Mouse (Mus musculus) embryonic stem cell, embryonic (primary cell): Measurements from ENCODE around the gene H3f3b.

Experiments
- CTCF ChIA-PET, 4 experiments: fragments of 300-600 bp in 2 of 4; fragments of 350-600 bp in 2 of 4; sonication (Branson Sonifier 250); formaldehyde crosslinking; loops; one replicate each; lab custom pipeline; 2022; ENCODE audit warnings: inconsistent platforms in 2 of 4; lab: Charles Lee
- POLR2A ChIA-PET, 4 experiments: fragments of 300-600 bp in 2 of 4; fragments of 350-600 bp in 2 of 4; sonication (Branson Sonifier 250); formaldehyde crosslinking; loops; one replicate each; lab custom pipeline; 2022; ENCODE audit warnings: antibody characterized with exemption in 4 of 4, inconsistent platforms in 1 of 4; lab: Charles Lee

Gene H3f3b

GRCm38 (mm10) chr11:116004840-116005700 lies 22.7 kb downstream of the H3f3b start:
- ChIA-PET POLR2A (interaction anchor here (0.6 to 13.1 kb wide), 42 partner anchors 8 to 392 kb away, joined by 3 to 392 read pairs (median 4); partner anchors contain the start of genes Galk1 (in 2 of the 4), Itgb4 (in 1 of the 4), Mif4gd (in 1 of the 4) and Recql5 (in 1 of the 4)), CTCF (interaction anchor here (0.6 to 2.7 kb wide), 34 partner anchors 8 to 605 kb away, joined by 3 to 10 read pairs (median 4); partner anchors contain the start of genes Galk1 (in 1 of the 4), Itgb4 (in 1 of the 4), Mrpl38 (in 1 of the 4) and Myo15b (in 1 of the 4))

- POLR2A ChIA-PET = interaction anchor here (0.5 to 13.1 kb wide), 35 partner anchors 8 to 391 kb away, joined by 3 to 392 read pairs (median 4); partner anchors contain the start of genes Galk1 (in 2 of the 4), Itgb4 (in 1 of the 4), Mif4gd (in 1 of the 4) and Recql5 (in 1 of the 4)
- CTCF ChIA-PET = interaction anchor here (0.6 to 2.7 kb wide), 31 partner anchors 8 to 453 kb away, joined by 3 to 10 read pairs (median 4); partner anchors contain the start of genes Galk1 (in 1 of the 4), Itgb4 (in 1 of the 4), Mrpl38 (in 1 of the 4) and Myo15b (in 1 of the 4)
Measured at GRCm38 (mm10) chr11:116004186-116004823, 23.5 kb downstream of the H3f3b start.

DNA sequence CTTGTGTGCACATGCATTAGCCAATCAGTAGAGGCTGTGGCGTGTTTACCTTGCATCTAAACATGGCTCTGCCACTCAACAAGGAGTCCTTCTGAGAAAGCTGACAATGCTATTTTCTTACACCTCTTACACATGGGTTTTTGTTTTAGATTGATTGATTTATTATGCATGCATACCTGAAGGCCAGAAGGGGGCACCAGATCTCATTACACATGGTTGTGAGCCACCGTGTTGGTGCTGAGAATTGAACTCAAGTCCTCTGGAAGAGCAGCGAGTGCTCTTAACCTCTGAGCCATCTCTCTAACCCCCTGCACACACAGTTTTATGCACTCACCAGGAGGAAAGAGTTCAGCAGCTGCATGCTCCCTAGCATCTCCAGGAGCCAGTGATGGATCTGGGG lies 24.9 kb downstream of the H3f3b start:
- CTCF ChIA-PET = interaction anchor here in 2 of 4 experiments (1.5 to 2.7 kb wide), 2 partner anchors 10 to 15 kb away, joined by 5 to 10 read pairs; partner anchors contain the start of gene Galk1 (in 1 of the 2)

DNA sequence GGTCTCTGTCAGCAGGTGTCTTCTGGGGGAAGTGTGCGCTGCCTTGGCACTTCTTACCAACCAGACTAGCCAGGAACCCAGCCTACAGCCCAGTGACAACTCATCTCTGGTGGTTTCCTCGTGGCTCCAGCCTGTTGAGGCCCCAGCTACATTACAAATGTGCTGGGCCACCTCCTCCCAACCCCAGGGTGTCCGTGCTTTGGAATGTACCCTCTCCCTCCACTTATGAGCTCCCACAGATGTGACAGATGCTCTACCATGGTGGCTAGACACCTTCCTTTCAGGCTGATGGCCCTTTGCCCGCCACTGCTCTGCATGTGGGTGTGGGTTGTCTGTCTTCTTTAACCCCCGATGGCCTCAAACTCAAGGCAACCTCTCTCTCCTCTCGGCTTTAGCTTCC lies 26.0 kb downstream of the H3f3b start:
- CTCF ChIA-PET = interaction anchor here (0.5 to 3.0 kb wide), 10 partner anchors 9 to 103 kb away, joined by 3 to 19 read pairs (median 4); partner anchors contain the start of gene Itgb4 (in 1 of the 4)
- POLR2A ChIA-PET = interaction anchor here in 2 of 4 experiments (0.5 to 10.1 kb wide), 9 partner anchors 9 to 137 kb away, joined by 3 to 145 read pairs (median 4); partner anchors contain the start of genes Galk1 (in 1 of the 2) and Mrpl38 (in 1 of the 2)

More for the DNA sequence above, 24.9 kb downstream of the H3f3b start:
- POLR2A ChIA-PET = interaction anchor here in 3 of 4 experiments (0.6 to 10.1 kb wide), 7 partner anchors 9 to 135 kb away, joined by 3 to 145 read pairs (median 4); partner anchors contain the start of genes Galk1 (in 2 of the 3) and Mrpl38 (in 1 of the 3)

DNA sequence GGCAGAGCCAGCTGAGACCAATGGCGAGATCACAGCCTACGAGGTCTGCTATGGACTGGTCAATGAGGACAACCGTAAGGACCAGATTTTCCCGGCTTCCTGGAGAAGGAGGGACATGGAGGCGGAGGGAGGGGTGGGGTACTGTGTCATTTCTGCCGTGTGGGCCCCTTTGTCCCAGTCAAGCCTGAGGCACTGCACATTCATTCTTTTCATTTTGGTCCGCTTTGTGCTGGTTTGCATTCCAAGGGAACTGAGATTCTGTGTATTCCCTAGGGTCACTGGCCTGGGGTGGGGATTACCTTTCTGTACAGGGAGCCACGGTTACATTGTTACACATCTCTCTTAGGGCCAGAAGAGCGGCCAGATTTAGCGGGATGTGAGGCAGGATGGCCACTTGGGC lies 27.2 kb downstream of the H3f3b start:
- CTCF ChIA-PET = interaction anchor here (0.5 to 3.2 kb wide), 25 partner anchors 9 to 278 kb away, joined by 3 to 60 read pairs (median 5); partner anchors contain the start of genes Itgb4 (in 2 of the 4), Galk1 (in 1 of the 4) and Recql5 (in 1 of the 4)
- POLR2A ChIA-PET = interaction anchor here in 3 of 4 experiments (0.6 to 10.1 kb wide), 21 partner anchors 9 to 277 kb away, joined by 3 to 145 read pairs (median 5); partner anchors contain the start of genes Recql5 (in 2 of the 3), Galk1 (in 1 of the 3) and Sap30bp (in 1 of the 3)

DNA sequence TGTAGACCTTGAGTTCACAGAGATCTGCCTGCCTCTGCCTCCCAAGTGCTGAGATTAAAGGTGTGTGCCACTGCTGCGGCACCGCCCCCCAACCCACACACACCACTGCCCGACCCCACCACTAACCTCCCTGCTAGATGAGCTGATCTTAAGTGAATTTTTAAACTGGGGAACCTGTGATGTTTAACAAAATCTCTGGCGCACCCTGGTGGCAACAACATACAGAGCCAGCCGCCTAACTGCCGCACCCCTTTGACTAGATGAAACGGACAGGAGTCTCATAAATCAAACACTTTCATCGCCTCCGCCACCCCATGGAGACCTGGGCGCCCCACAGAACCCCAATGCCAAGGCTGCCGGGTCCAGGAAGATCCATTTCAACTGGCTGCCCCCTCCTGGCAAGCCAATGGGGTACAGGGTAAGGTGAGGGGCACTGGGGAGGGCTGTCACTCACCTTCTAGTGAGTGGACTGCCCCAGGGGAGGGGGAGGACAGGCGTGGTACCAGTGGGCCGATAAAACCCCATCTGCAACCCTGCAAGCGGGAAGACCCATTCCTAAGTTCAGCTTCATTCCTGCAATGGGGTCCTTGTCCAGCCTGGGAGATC lies 28.1 kb downstream of the H3f3b start:
- CTCF ChIA-PET = interaction anchor here (0.5 to 3.2 kb wide), 55 partner anchors 8 to 1320 kb away, joined by 3 to 60 read pairs (median 4); partner anchors contain the start of genes Galk1 (in 1 of the 4), Itgb4 (in 1 of the 4), Mif4gd (in 1 of the 4) and Myo15b (in 1 of the 4)
- POLR2A ChIA-PET = interaction anchor here (0.5 to 10.1 kb wide), 39 partner anchors 9 to 689 kb away, joined by 3 to 145 read pairs (median 4); partner anchors contain the start of genes Galk1 (in 2 of the 4), Itgb4 (in 1 of the 4), Recql5 (in 1 of the 4) and Sap30bp (in 1 of the 4)

DNA sequence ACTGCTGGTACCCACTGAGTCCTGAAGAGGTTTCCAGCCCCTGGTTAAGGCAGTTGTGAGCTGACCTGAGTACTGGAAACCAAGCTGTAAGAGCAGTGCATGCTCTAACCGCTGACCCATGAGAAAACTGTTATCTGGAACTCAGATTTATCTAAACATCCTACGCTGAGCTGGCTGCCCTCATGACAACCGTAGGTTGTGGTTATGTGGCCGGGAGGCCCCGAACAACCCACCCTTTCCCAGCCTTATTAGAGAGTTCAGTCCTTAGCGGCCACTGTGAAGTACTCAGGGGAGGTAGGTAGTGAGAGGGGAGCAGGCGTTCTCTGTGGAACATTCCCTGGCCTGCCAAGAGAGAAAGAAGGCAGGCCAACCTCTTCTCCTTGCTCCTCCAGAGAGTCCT lies 28.7 kb downstream of the H3f3b start:
- POLR2A ChIA-PET = interaction anchor here (0.5 to 10.1 kb wide), 29 partner anchors 9 to 119 kb away, joined by 3 to 145 read pairs (median 6); partner anchors contain the start of genes Galk1 (in 2 of the 4), Itgb4 (in 1 of the 4), Recql5 (in 1 of the 4) and Sap30bp (in 1 of the 4)
- CTCF ChIA-PET = interaction anchor here (0.6 to 3.2 kb wide), 46 partner anchors 8 to 1321 kb away, joined by 3 to 60 read pairs (median 4); partner anchors contain the start of genes Galk1 (in 1 of the 4), Itgb4 (in 1 of the 4), Mif4gd (in 1 of the 4) and Myo15b (in 1 of the 4)

DNA sequence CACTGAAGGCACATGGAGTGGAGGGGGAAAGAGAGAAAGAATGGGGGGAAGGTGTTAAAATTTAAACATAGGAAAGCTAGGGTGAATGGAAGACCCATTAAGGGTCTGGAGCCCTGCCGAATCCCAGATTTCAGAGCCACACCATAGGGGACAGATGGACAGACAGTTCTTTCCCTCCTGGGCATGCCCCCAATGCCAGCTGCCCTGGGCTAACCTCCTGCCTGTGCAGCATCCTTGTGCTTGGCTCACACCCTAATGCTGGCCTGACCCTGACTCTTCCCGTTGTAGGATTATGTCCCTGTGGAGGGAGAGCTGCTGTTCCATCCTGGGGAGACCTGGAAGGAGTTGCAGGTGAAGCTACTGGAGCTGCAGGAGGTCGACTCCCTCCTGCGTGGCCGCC lies 30.1 kb downstream of the H3f3b start:
- ChIA-PET POLR2A (interaction anchor here in 1 of 4 experiments (0.7 to 10.1 kb wide), 4 partner anchors 15 to 461 kb away, joined by 3 to 145 read pairs (median 3); partner anchors contain the start of genes Galk1 and Sumo2), CTCF (interaction anchor here in 1 of 4 experiments (0.7 to 3.2 kb wide), 2 partner anchors 11 to 57 kb away, joined by 3 to 60 read pairs; no protein-coding TSS in a partner anchor)

DNA sequence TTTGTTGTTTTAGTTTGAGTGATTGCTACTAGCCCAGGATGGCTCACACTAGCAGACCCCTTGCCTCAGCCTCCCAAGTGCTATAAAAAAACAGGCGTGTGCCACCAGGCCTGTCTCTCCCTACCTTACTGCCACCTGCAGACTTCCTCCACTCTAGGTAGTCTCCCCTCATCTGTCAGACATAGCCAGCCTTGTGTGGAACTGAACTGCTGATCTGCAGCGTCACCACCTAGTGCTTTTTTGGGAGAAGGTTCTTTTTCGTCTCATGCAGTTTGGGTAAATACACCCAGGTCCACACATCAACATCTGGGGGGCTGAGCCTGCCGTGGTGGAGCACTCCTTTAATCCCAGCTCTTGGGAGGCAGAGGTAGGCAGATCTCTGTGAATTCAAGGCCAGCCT lies 30.7 kb downstream of the H3f3b start:
- ChIA-PET CTCF (interaction anchor here in 2 of 4 experiments (1.0 to 1.2 kb wide), 2 partner anchors 57 to 98 kb away, joined by 3 to 4 read pairs; no protein-coding TSS in a partner anchor), POLR2A (interaction anchor here in 3 of 4 experiments (0.6 to 10.1 kb wide), 5 partner anchors 11 to 461 kb away, joined by 3 to 145 read pairs (median 3); partner anchors contain the start of gene Sumo2 (in 1 of the 3))

DNA sequence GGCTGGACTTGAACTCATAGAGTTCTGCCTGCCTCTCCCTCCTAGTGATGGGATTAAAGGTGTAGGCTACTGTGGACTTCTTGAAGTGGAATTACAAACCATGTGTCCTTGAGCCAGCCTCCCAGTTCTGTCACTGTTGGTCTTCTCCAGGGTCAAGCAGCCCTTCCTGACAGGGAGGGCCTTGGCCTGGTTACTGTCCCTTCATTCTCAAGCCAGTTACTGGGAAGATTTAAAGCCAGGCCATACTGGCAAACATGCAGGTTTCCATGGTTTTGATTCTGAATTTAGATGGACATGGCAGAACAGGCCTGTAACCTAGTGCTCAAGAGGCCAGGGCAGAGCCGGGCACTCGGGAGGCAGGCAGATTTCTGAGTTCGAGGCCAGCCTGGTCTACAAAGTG lies 32.5 kb downstream of the H3f3b start:
- POLR2A ChIA-PET = interaction anchor here in 1 of 4 experiments (1.0 kb wide), 1 partner anchor 17 kb away, joined by 3 read pairs; the partner anchor contains the start of gene Galk1

DNA sequence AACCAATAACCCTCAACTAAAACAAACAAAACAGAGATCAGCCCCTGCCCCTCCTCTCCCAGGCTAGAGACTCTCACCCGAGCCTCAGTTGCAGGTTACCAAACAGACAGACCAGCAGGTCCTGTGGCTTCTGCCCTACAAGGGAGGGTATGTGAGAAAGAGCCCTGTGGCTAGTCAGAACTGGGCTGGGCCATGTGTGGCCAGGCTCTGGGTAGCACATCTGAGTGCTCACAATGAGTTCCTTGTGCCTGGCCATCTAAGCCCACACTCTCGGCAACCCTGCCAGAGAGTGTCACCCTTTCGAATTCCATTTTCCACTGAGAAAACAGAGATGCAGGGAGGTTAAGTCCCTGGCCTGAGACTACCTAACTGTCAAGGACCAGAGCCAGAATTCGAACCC lies 35.7 kb downstream of the H3f3b start:
- POLR2A ChIA-PET = interaction anchor here in 2 of 4 experiments (0.6 to 2.2 kb wide), 8 partner anchors 9 to 47 kb away, joined by 3 to 7 read pairs (median 4); partner anchors contain the start of gene Itgb4 (in 1 of the 2)
- CTCF ChIA-PET = interaction anchor here in 3 of 4 experiments (0.9 to 1.4 kb wide), 6 partner anchors 8 to 52 kb away, joined by 3 to 6 read pairs (median 3); partner anchors contain the start of gene Itgb4 (in 1 of the 3)

More for the DNA sequence above, 32.5 kb downstream of the H3f3b start:
- CTCF ChIA-PET = no interaction called here

DNA sequence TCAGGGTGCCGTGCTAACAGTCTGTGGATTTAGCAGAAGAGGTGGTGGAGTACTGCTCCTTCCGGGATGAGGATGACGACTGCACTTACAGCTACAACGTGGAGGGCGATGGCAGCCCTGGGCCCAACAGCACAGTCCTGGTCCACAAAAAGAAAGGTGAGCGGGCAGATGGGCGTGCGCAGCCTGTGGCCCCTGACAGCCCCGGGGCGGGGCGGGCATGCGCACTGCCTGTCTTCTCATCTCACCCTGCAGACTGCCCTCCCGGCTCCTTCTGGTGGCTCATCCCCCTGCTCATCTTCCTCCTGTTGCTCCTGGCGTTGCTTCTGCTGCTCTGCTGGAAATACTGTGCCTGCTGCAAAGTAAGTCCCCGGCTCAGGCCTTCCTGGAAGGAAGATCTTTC lies 38.1 kb downstream of the H3f3b start:
- POLR2A ChIA-PET = interaction anchor here in 2 of 4 experiments (0.6 to 3.6 kb wide), 23 partner anchors 9 to 1029 kb away, joined by 3 to 20 read pairs (median 5); partner anchors contain the start of genes Galk1 (in 1 of the 2) and Itgb4 (in 1 of the 2)

GRCm38 (mm10) chr11:115983291-115983690 lies 44.5 kb downstream of the H3f3b start:
- CTCF ChIA-PET = interaction anchor here in 1 of 4 experiments (1.1 kb wide), 1 partner anchor 43 kb away, joined by 3 read pairs; no protein-coding TSS in a partner anchor
- POLR2A ChIA-PET = interaction anchor here in 3 of 4 experiments (0.6 to 1.3 kb wide), 9 partner anchors 9 to 615 kb away, joined by 3 to 6 read pairs (median 4); partner anchors contain the start of gene Itgb4 (in 1 of the 3)

More for the DNA sequence above, 38.1 kb downstream of the H3f3b start:
- CTCF ChIA-PET = interaction anchor here in 3 of 4 experiments (0.5 to 1.9 kb wide), 11 partner anchors 10 to 362 kb away, joined by 3 to 16 read pairs (median 4); partner anchors contain the start of gene Itgb4 (in 1 of the 3)

DNA sequence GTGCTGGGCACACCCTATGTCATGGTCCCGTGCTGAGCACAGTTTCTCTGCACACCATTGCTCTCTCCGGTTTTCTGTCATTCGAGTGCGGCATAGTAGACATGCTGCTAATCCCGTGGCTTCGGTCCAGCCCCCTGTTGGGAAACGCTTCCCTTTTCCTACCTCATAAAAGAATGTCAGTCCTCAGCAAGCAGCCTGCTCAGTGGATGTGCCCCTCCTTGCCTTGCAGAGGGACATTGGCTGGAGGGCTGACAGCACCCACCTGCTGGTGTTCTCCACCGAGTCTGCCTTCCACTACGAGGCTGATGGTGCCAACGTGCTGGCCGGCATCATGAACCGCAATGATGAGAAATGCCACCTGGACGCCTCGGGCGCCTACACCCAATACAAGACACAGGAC lies 45.3 kb downstream of the H3f3b start:
- ChIA-PET POLR2A (interaction anchor here in 3 of 4 experiments (0.7 to 1.3 kb wide), 7 partner anchors 8 to 155 kb away, joined by 3 to 6 read pairs (median 4); partner anchors contain the start of gene Itgb4 (in 1 of the 3)), CTCF (interaction anchor here in 1 of 4 experiments (0.6 to 1.1 kb wide), 2 partner anchors 30 to 43 kb away, joined by 3 read pairs; partner anchors contain the start of gene Galk1)

GRCm38 (mm10) chr11:115975544-115975943 lies 52.2 kb downstream of the H3f3b start:
- POLR2A ChIA-PET = interaction anchor here (0.6 to 8.2 kb wide), 16 partner anchors 16 to 338 kb away, joined by 3 to 98 read pairs (median 6); partner anchors contain the start of genes Recql5 (in 1 of the 4), Sap30bp (in 1 of the 4), Smim6 (in 1 of the 4) and Unk (in 1 of the 4)
- CTCF ChIA-PET = interaction anchor here in 2 of 4 experiments (1.5 to 2.5 kb wide), 2 partner anchors 31 to 36 kb away, joined by 7 to 9 read pairs; no protein-coding TSS in a partner anchor
